Mouse (Mus musculus) forebrain, embryonic 16.5 days (tissue): ENCODE results near the gene Cfap54. TPM values are rescaled to one million over a fixed set of nuclear protein-coding genes. Genes with fewer than 3 reads are reported as not detected.

Experiments
- ATAC-seq: fragments of 200-750 bp; cut with Nextera tagmentation; 2 replicates; pipeline ENCODE4 v1.8.0; 2017; ENCODE audit warnings: mild to moderate bottlenecking, moderate library complexity
- H3K27ac ChIP-seq: fragments of 300-500 bp; sonication (generic); 2 replicates; pipeline ENCODE4 v1.5.1; 2014; ENCODE audit warnings: low read length, control low read depth
- H3K27me3 ChIP-seq: fragments of 300-500 bp; sonication (generic); replicated peaks from 2 replicates; pipeline ENCODE4 v1.6.1; 2014; ENCODE audit warnings: low read length; ENCODE audit not compliant: control insufficient read depth, insufficient read depth
- H3K36me3 ChIP-seq: fragments of 300-500 bp; sonication (generic); 2 replicates; pipeline ENCODE4 v1.6.1; 2014; ENCODE audit not compliant: control insufficient read depth, insufficient read depth
- H3K4me1 ChIP-seq: fragments of 300-500 bp; sonication (generic); replicated peaks from 2 replicates; pipeline ENCODE4 v1.6.1; 2014; ENCODE audit warnings: low read length; ENCODE audit not compliant: control insufficient read depth, insufficient read depth
- H3K4me2 ChIP-seq: fragments of 300-500 bp; sonication (generic); 2 replicates; pipeline ENCODE4 v1.6.1; 2014; ENCODE audit warnings: mild to moderate bottlenecking, low read length, control low read depth
- H3K4me3 ChIP-seq: fragments of 300-500 bp; sonication (generic); replicated peaks from 2 replicates; pipeline ENCODE4 v1.5.1; 2014; ENCODE audit warnings: mild to moderate bottlenecking, low read length, control low read depth
- H3K9ac ChIP-seq: fragments of 300-500 bp; sonication (generic); replicated peaks from 2 replicates; pipeline ENCODE4 v1.6.1; 2014; ENCODE audit warnings: low read depth, low read length, control low read depth
- H3K9me3 ChIP-seq: fragments of 300-500 bp; sonication (generic); 2 replicates; pipeline ENCODE4 v1.6.1; 2016; ENCODE audit warnings: low read length; ENCODE audit not compliant: control insufficient read depth
- WGBS: fragments of 180-500 bp; shearing (Covaris S2); extraction: QIAGEN DNeasy Blood & Tissue Kit; methylation state at CpG from one replicate; pipeline ENCODE4 v1.1.7; 2014; 5-methylcytosine and 5-hydroxymethylcytosine counted together
- polyA plus RNA-seq: library from polyadenylated mRNA; unstranded; fragments of >200 nt; fragmentation: Nextera tagmentation; extraction: Ambion mirVana; gene quantifications from 2 replicates; pipeline ENCODE4 v1.2.1, GENCODE M21; 2015

The Cfap54 gene
- polyA plus RNA-seq, 1 experiment from 2014 or later = 2.3 TPM

GRCm38 (mm10) chr10:93104357-93104756 lies 22.9 kb upstream of the Cfap54 start:
- 76% methylated on average over 6 of the region's 6 CpGs for WGBS

GRCm38 (mm10) chr10:93103676-93104075 lies 22.3 kb upstream of the Cfap54 start:
- Histone ChIP-seq H3K9me3 (no peaks in the 10 kb centered on the region), H3K4me2 (no peak overlapping the region), H3K36me3 (no peaks in the 10 kb centered on the region), H3K4me1 (no peaks in the 10 kb centered on the region; the same call in none of the 2 replicates), H3K27me3 (no peaks in the 10 kb centered on the region), H3K9ac (no peak overlapping the region), H3K27ac (no peak overlapping the region), H3K4me3 (no peak overlapping the region)
- no peak for ATAC-seq
- WGBS = 47% methylated on average over 11 of the region's 11 CpGs

More at GRCm38 (mm10) chr10:93104357-93104756, 22.9 kb upstream of the Cfap54 start:
- H3K9ac ChIP-seq = no peak overlapping the region
- no peak overlapping the region for H3K4me2 ChIP-seq
- H3K27ac ChIP-seq = no peak overlapping the region
- H3K9me3 ChIP-seq = no peaks in the 10 kb centered on the region
- H3K36me3 ChIP-seq = no peaks in the 10 kb centered on the region
- no peaks in the 10 kb centered on the region; the same call in none of the 2 replicates for H3K4me1 ChIP-seq
- H3K4me3 ChIP-seq = no peak overlapping the region
- ATAC-seq = no peak
- H3K27me3 ChIP-seq = no peaks in the 10 kb centered on the region

GRCm38 (mm10) chr10:93102321-93102720 lies 20.9 kb upstream of the Cfap54 start:
- Histone ChIP-seq H3K4me2 (no peak overlapping the region), H3K36me3 (no peaks in the 10 kb centered on the region), H3K27ac (no peak overlapping the region), H3K27me3 (no peaks in the 10 kb centered on the region), H3K9ac (no peak overlapping the region), H3K4me1 (no peaks in the 10 kb centered on the region; the same call in none of the 2 replicates), H3K4me3 (no peak overlapping the region), H3K9me3 (no peaks in the 10 kb centered on the region)
- ATAC-seq = no peak
- 61% methylated on average over 5 of the region's 5 CpGs for WGBS

GRCm38 (mm10) chr10:93098211-93098805 lies 16.9 kb upstream of the Cfap54 start:
- H3K9ac ChIP-seq = no peak overlapping the region
- H3K27ac ChIP-seq = no peak overlapping the region
- no peak for ATAC-seq
- no peak overlapping the region for H3K4me2 ChIP-seq
- no peaks in the 10 kb centered on the region for H3K36me3 ChIP-seq
- H3K4me1 ChIP-seq = no peaks in the 10 kb centered on the region; the same call in 1 of the 2 replicates
- H3K4me3 ChIP-seq = no peak overlapping the region
- 71% methylated on average over 7 of the region's 7 CpGs for WGBS
- H3K27me3 ChIP-seq = no peaks in the 10 kb centered on the region
- no peaks in the 10 kb centered on the region for H3K9me3 ChIP-seq

- Histone ChIP-seq H3K27me3 (no peaks in the 10 kb centered on the region), H3K4me2 (no peak overlapping the region), H3K9ac (no peak overlapping the region), H3K27ac (no peak overlapping the region), H3K36me3 (no peaks in the 10 kb centered on the region), H3K4me3 (no peak overlapping the region), H3K9me3 (no peaks in the 10 kb centered on the region), H3K4me1 (no peaks in the 10 kb centered on the region)
- WGBS = 91% methylated on average over 7 of the region's 7 CpGs
- ATAC-seq = no peak
These were observed 16.0 kb upstream of the Cfap54 start for GRCm38 (mm10) chr10:93097439-93097838.

GRCm38 (mm10) chr10:93095827-93096226 lies 14.4 kb upstream of the Cfap54 start:
- Histone ChIP-seq H3K9ac (no peak overlapping the region), H3K36me3 (no peaks in the 10 kb centered on the region), H3K27me3 (no peaks in the 10 kb centered on the region), H3K27ac (no peak overlapping the region), H3K9me3 (no peaks in the 10 kb centered on the region), H3K4me2 (no peak overlapping the region), H3K4me3 (no peak overlapping the region), H3K4me1 (no peaks in the 10 kb centered on the region)
- no peak for ATAC-seq
- 84% methylated on average over 4 of the region's 4 CpGs for whole genome bisulfite sequencing

GRCm38 (mm10) chr10:93094957-93095580 lies 13.7 kb upstream of the Cfap54 start:
- no peaks in the 10 kb centered on the region for H3K9me3 ChIP-seq
- ATAC-seq = no peak

GRCm38 (mm10) chr10:93091928-93092327 lies 10.5 kb upstream of the Cfap54 start:
- no peak for ATAC-seq
- Histone ChIP-seq H3K27me3 (no peaks in the 10 kb centered on the region), H3K4me1 (no peaks in the 10 kb centered on the region), H3K9ac (no peak overlapping the region), H3K4me3 (no peak overlapping the region), H3K4me2 (no peak overlapping the region), H3K9me3 (no peaks in the 10 kb centered on the region), H3K27ac (no peak overlapping the region), H3K36me3 (no peaks in the 10 kb centered on the region)
- WGBS = 92% methylated on average over 2 of the region's 2 CpGs

More at GRCm38 (mm10) chr10:93094957-93095580, 13.7 kb upstream of the Cfap54 start:
- Histone ChIP-seq H3K4me3 (no peak overlapping the region), H3K27me3 (no peaks in the 10 kb centered on the region), H3K27ac (no peak overlapping the region), H3K36me3 (no peaks in the 10 kb centered on the region), H3K4me1 (no peaks in the 10 kb centered on the region), H3K4me2 (no peak overlapping the region), H3K9ac (no peak overlapping the region)
- WGBS = 61% methylated on average over 7 of the region's 7 CpGs

GRCm38 (mm10) chr10:93090241-93090640 lies 8.8 kb upstream of the Cfap54 start:
- no peaks in the 10 kb centered on the region for H3K27me3 ChIP-seq
- ATAC-seq = no peak
- H3K4me2 ChIP-seq = no peak overlapping the region
- H3K9me3 ChIP-seq = no peaks in the 10 kb centered on the region
- H3K27ac ChIP-seq = no peak overlapping the region
- 94% methylated on average over 6 of the region's 6 CpGs for WGBS
- no peak overlapping the region for H3K9ac ChIP-seq
- no peaks in the 10 kb centered on the region for H3K4me1 ChIP-seq
- H3K4me3 ChIP-seq = no peak overlapping the region
- no peaks in the 10 kb centered on the region for H3K36me3 ChIP-seq
